Mouse (Mus musculus): ENCODE results near the gene Il21.

GRCm38 (mm10) chr3:37232586-37233222, at the start of gene Il21:
- TF ChIP-seq POLR2A (IDR thresholded peaks at IDR 0.05; ENCODE audit: extremely low read depth, insufficient read depth, low read length), result no peak
- no peak for TF ChIP-seq CTCF (IDR thresholded peaks at IDR 0.05; ENCODE audit: low read depth, low read length)
